Mouse (Mus musculus): ENCODE results near the gene Psme2. TPM values are rescaled to one million over a fixed set of nuclear protein-coding genes. Genes with fewer than 3 reads are reported as not detected.

Psme2 gene
- total and polyA plus RNA-seq, 3 experiments, result 467 to 757 (median 684) TPM

GRCm38 (mm10) chr14:55635523-55636007 lies 44.7 kb upstream of the Psme2 start, which contains the start of gene Ipo4 (continued):
- no peak for TF ChIP-seq MAFK (IDR thresholded peaks at IDR 0.05; ENCODE audit: insufficient replicate concordance, low read length)
- peak; percentile 57 for TF ChIP-seq ZMIZ1 (IDR thresholded peaks at IDR 0.05; ENCODE audit: low read depth, low read length)
- peak; percentile 76 for TF ChIP-seq TCF12 (IDR thresholded peaks at IDR 0.05; ENCODE audit: low read depth, low read length)

DNA sequence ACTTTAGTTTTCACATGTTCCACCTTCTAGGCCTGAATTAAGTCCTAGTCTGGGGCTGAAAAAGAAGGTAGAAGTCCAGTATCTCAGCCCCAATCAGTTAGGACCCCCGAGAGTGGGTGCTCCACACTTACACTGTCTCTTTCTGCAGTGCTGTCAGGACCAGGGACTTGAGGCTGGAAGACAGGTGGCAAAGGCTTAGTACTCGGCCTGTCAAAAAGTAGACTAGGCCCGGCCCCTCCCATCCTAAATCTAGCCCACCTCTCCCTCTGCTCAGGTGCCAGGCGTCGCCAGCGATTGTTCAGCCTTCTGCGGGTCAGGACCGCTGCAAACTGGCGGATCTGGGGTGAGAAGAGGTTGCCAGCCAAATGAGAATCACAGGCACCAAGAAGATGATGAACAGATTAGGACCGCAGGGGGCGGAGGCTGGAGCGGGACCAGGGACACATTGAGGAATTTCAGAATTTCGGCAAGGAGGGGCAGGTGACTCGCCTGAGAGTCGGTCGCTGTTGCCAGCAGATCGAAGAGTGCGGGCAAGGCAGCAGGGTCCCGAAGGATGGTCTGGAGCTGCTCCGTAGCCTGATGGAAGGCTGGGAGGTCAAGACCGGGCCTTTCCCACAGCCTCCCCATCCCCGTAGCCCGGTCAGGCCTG lies 44.1 kb upstream of the Psme2 start:
- Histone ChIP-seq H3K4me3 (replicated peaks in 1 of 3; ENCODE audit: low read depth in 2 of 3, low read length in 2 of 3, poor library complexity in 1 of 3) (peak overlapping the region; percentile 75 to 89 (median 78)), H3K79me2 (replicated peaks; ENCODE audit: control insufficient read depth, extremely low read depth, insufficient read depth, poor library complexity, severe bottlenecking) (peaks cover 10% of the 10 kb centered on the region; the same call in 1 of the 2 replicates), H3K4me1 (ENCODE audit: control insufficient read depth in 1 of 2, insufficient read depth in 2 of 2) (peaks cover 4 to 25% of the 10 kb centered on the region in 2 experiments; a peak in 3 of 4 replicates), H3K27me3 (replicated peaks) (no peaks in the 10 kb centered on the region), H3K27ac (ENCODE audit: insufficient read depth, low read depth) (no peak overlapping the region; the same call in 1 of the 2 replicates), H3K9ac (ENCODE audit: insufficient read depth, low read depth) (peak overlapping the region; percentile 54), H3K4me2 (ENCODE audit: insufficient read depth, low read depth, poor library complexity, severe bottlenecking) (peak overlapping the region; percentile 23), H3K9me3 (replicated peaks; ENCODE audit: low read length) (no peaks in the 10 kb centered on the region), H3K36me3 (replicated peaks in 1 of 2; ENCODE audit: control insufficient read depth in 1 of 2, insufficient read depth in 1 of 2, low read length in 1 of 2) (peaks cover 62 to 83% of the 10 kb centered on the region in 2 experiments)
- dilution Hi-C loops (cut with MboI; ENCODE audit: extremely low pct_ligation_motif_present, extremely low pct_unique_long_range_greater_than_20kb, low sequenced_read_pairs), result no loop called here
- TF ChIP-seq ELF1 (IDR thresholded peaks at IDR 0.05; ENCODE audit: low read depth, low read length), result no peak
- TF ChIP-seq MAZ (IDR thresholded peaks at IDR 0.05; ENCODE audit: low read depth, low read length), result 0 out of 2 replicates have a peak, but pooled peaks have one; percentile 22
- no peak; the same call in 1 of the 2 replicates for TF ChIP-seq CHD2 (IDR thresholded peaks at IDR 0.05; ENCODE audit: low read length)
- peak; percentile 23 for DNase-seq (ENCODE audit: extremely low read depth)
- in situ Hi-C loops (cut with MboI; ENCODE audit: low pct_ligation_motif_present, low pct_unique_long_range_greater_than_20kb, low sequenced_read_pairs), result no loop called here

GRCm38 (mm10) chr14:55629312-55629711 lies 38.4 kb upstream of the Psme2 start:
- Histone ChIP-seq H3K36me3 (replicated peaks in 1 of 2; ENCODE audit: control insufficient read depth in 1 of 2, insufficient read depth in 1 of 2, low read length in 1 of 2) (peaks cover 95 to 100% of the 10 kb centered on the region in 2 experiments), H3K79me2 (replicated peaks; ENCODE audit: control insufficient read depth, extremely low read depth, insufficient read depth, poor library complexity, severe bottlenecking) (peaks cover under 1% of the 10 kb centered on the region; the same call in 1 of the 2 replicates), H3K9me3 (replicated peaks; ENCODE audit: low read length) (no peaks in the 10 kb centered on the region), H3K4me1 (ENCODE audit: control insufficient read depth in 1 of 2, insufficient read depth in 2 of 2) (peaks cover 4 to 10% of the 10 kb centered on the region in 2 experiments; a peak in 3 of 4 replicates), H3K4me2 (ENCODE audit: insufficient read depth, low read depth, poor library complexity, severe bottlenecking) (no peak overlapping the region), H3K27me3 (replicated peaks) (no peaks in the 10 kb centered on the region), H3K4me3 (replicated peaks in 1 of 3; ENCODE audit: low read depth in 2 of 3, low read length in 2 of 3, poor library complexity in 1 of 3) (no peak overlapping the region), H3K27ac (ENCODE audit: insufficient read depth, low read depth) (no peak overlapping the region), H3K9ac (ENCODE audit: insufficient read depth, low read depth) (no peak overlapping the region)
- dilution Hi-C loops (cut with MboI; ENCODE audit: extremely low pct_ligation_motif_present, extremely low pct_unique_long_range_greater_than_20kb, low sequenced_read_pairs), result no loop called here
- in situ Hi-C loops (cut with MboI; ENCODE audit: low pct_ligation_motif_present, low pct_unique_long_range_greater_than_20kb, low sequenced_read_pairs), result no loop called here
- peak; percentile 45 for DNase-seq (ENCODE audit: extremely low read depth)
- TF ChIP-seq UBTF (IDR thresholded peaks at IDR 0.05; ENCODE audit: low read depth, low read length) (no peak), SMC3 (IDR thresholded peaks at IDR 0.05; ENCODE audit: low read depth, low read length) (peak; percentile 70), ZC3H11A (IDR thresholded peaks at IDR 0.05; ENCODE audit: low read depth, low read length) (no peak), PAX5 (IDR thresholded peaks at IDR 0.05; ENCODE audit: low read length) (no peak), ZMIZ1 (IDR thresholded peaks at IDR 0.05; ENCODE audit: low read depth, low read length) (no peak), JUN (IDR thresholded peaks at IDR 0.05; ENCODE audit: insufficient read depth, low read depth, low read length) (no peak), TCF12 (IDR thresholded peaks at IDR 0.05; ENCODE audit: low read depth, low read length) (no peak), NRF1 (IDR thresholded peaks at IDR 0.05; ENCODE audit: low read depth, low read length) (no peak), POLR2A (IDR thresholded peaks at IDR 0.05; ENCODE audit: low read depth, low read length) (no peak), MXI1 (IDR thresholded peaks at IDR 0.05; ENCODE audit: low read depth, low read length) (no peak), HCFC1 (IDR thresholded peaks at IDR 0.05; ENCODE audit: low read depth, low read length) (no peak), POLR2AphosphoS2 (IDR thresholded peaks at IDR 0.05; ENCODE audit: low read depth, low read length) (no peak), JUND (conservative IDR thresholded peaks at IDR 0.05; ENCODE audit: low read depth, low read length) (no peak), KAT2A (IDR thresholded peaks at IDR 0.05; ENCODE audit: insufficient replicate concordance, low read length) (no peak), ZNF384 (IDR thresholded peaks at IDR 0.05; ENCODE audit: low read depth, low read length) (no peak), RAD21 (IDR thresholded peaks at IDR 0.05; ENCODE audit: low read depth, low read length) (peak; percentile 31), USF2 (conservative IDR thresholded peaks at IDR 0.05; ENCODE audit: low read depth, low read length) (no peak), RCOR1 (conservative IDR thresholded peaks at IDR 0.05; ENCODE audit: low read depth, low read length) (no peak), GABPA (IDR thresholded peaks at IDR 0.05; ENCODE audit: insufficient replicate concordance, low read depth, low read length) (no peak), CTCF (conservative IDR thresholded peaks at IDR 0.05 in 1 of 2, IDR thresholded peaks at IDR 0.05 in 1 of 2; ENCODE audit: low read depth in 2 of 2, low read length in 2 of 2) (peak; percentile 77), CHD1 (IDR thresholded peaks at IDR 0.05; ENCODE audit: low read depth, low read length) (no peak)
